Mouse (Mus musculus): ENCODE measurements around the gene Lysmd2.

DNA sequence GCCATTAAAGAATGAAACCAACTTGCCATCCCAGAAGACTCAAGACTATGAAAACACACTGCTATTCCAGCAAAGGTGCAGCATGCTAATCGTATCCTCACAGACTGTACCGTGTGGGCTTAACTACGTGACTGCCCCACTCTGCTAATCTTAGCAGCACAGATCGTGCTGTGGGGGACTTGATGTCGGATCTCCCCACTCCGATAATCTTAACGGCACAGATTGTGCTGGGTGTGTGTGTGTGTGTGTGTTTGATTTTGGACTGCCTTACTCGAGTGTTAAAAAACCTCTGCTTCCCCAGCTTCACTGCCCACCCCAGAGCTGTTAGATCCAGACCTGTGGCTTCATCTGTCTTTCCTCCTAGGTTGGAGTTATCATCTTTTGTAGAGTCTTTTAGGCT, 35.4 kb downstream of the Lysmd2 start:
- TF ChIP-seq CTCF (IDR thresholded peaks at IDR 0.05; ENCODE audit: control insufficient read depth, insufficient read depth, insufficient read length), result no peak
- no peak for TF ChIP-seq MAX (IDR thresholded peaks at IDR 0.05)
- no peak for TF ChIP-seq MYOD1 (IDR thresholded peaks at IDR 0.05; ENCODE audit: control insufficient read depth, insufficient read length, low read depth)
- no peak for TF ChIP-seq USF1 (IDR thresholded peaks at IDR 0.05; ENCODE audit: low read depth)
- TF ChIP-seq FOSL1 (IDR thresholded peaks at IDR 0.05; ENCODE audit: insufficient read depth, low read length, poor library complexity, severe bottlenecking), result no peak
